Mouse (Mus musculus) adrenal gland, adult (tissue): Measurements from ENCODE around the gene Mthfd2l.
A peak's percentile ranks its signal among the peaks of the same experiment; 100 is the strongest.

Experiments
- DNase-seq, 2 experiments: peaks; one replicate each; pipeline ENCODE4 v3.0.0; 2022 to 2023; ENCODE audit warnings: low spot score in 1 of 2; ENCODE audit not compliant: inconsistent age in 2 of 2

Mthfd2l gene

DNA sequence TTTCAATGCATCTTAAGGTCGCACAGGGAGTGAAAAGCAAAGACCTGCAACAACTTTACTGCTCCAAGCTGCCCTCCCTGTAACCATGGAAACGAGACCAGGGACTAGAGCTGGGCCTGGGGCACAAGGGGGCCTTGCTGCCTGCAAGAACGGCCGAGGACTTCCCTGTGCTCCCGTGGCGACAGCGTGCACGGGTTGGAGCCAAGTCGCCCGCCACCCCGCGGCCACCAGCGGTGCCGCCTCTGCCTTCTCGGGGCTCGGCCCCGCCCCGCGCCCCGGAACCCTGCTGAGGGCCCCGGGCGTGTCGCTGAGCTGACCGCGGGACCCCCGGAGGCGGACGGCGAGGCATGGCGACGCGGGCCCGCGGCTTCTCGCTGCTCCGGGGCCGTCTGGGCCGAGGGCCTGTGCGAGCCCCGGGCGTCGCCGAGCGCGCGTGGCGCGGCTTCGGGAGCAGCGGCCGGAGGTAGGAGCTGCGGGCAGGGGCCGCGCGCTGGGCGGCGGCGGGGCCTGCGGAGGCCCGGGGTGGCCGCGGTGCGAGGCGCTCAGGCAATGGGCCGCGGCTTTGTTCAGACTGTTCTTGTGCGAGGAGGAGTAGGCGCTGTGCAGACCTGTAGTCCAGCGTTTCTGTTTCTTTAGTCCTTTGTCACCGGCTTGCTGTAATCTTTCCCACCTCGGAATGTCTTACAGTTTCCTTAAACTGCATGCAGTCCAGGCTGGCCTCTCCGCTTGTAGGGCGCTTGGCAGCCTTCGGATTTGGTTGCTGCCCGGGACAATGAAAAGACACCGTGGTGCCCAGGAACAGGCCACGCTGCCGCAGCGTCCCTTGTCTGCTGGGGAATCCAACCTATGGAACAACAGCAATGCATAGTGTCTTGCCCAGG is at the start of gene Mthfd2l:
Mthfd2l (plus strand) TSS at position 147 of the 881 bp plus-strand sequence.
- peak; percentile 90 to 96 for DNase-seq

DNA sequence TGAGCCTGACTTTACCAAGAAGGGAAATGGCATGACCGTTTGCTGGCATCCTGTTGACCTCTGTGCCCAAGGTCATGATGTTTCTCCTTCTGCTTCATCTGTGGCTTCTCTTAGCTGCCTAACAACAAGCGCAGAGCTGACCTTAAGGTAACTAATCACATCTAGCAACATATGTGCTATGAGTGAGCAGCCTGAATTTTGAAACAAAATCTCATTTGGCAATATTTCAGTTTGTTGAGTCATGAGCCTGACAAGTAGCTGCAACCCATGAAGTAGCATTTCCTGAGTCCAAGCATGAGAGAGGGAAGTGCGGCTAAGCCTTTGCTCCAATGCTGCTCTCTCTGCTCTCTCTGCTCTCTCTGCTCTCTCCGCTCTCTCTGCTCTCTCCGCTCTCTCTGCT is 49.2 kb upstream of the Mthfd2l start:
- DNase-seq = peak; percentile 19 to 83

DNA sequence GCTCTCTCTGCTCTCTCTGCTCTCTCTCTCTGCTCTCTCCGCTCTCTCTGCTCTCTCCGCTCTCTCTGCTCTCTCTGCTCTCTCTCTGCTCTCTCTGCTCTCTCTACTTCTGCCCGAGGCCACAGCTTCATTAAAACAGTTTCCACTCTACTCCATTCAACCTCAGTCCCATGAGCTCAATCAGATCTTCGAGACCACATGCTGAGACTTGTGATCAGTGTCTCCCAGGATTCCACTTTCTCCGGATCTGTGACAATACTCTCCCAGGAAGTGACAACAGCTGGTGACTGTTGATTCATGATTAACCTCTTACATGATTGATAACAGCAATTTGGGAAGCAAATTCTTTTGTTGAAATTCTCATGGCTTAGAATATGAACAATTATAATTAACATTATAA is 48.8 kb upstream of the Mthfd2l start:
- no peak for DNase-seq

DNA sequence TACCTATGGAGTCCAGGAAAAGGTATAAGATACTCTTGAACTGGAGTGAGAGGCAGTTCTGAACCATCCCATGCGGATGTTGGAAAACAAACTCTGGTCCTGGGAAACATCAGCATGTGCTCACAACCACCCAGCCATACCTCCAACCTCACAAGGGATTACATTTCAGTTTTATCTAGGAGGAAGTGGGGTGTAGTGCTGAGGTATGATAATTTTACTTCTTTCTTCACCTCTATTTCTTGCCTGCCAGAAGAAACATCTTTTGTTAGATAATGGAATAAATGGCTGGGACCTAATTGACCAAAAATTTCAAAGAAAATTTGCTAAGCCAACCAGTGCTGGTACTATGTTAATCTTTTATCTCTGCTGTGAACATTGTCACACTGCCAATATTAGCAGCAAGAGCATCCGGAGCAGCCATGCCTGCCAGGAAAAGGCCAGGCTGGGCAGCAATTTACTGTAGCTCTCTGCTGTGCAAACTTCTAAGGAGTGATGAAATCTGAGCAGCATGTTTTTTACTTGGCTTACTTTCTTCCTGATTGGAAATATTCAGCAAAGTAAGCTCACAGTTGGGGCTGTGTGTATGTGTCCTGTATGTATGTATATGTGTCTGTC is 46.2 kb upstream of the Mthfd2l start:
- peak in 1 of 2 experiments; percentile 34 for DNase-seq

DNA sequence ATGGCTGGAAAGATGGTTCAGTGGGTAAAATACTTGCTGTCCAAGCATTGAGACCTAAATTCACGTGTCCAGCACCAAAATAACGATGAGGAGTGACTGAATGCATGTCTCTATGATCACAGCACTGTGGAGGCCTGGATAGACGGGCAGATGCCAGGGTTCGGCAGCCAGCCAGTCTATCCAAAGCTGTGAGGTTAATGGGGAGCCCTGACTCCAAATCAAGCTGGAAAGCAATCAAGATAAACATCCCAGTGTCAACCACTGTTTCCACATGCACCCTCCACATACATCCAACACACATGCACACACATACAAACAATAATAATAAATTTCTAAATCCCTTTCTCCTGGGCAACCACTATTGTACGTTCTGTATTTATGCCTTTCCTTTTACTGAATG is 42.3 kb upstream of the Mthfd2l start:
- peak in 1 of 2 experiments; percentile 12 for DNase-seq

DNA sequence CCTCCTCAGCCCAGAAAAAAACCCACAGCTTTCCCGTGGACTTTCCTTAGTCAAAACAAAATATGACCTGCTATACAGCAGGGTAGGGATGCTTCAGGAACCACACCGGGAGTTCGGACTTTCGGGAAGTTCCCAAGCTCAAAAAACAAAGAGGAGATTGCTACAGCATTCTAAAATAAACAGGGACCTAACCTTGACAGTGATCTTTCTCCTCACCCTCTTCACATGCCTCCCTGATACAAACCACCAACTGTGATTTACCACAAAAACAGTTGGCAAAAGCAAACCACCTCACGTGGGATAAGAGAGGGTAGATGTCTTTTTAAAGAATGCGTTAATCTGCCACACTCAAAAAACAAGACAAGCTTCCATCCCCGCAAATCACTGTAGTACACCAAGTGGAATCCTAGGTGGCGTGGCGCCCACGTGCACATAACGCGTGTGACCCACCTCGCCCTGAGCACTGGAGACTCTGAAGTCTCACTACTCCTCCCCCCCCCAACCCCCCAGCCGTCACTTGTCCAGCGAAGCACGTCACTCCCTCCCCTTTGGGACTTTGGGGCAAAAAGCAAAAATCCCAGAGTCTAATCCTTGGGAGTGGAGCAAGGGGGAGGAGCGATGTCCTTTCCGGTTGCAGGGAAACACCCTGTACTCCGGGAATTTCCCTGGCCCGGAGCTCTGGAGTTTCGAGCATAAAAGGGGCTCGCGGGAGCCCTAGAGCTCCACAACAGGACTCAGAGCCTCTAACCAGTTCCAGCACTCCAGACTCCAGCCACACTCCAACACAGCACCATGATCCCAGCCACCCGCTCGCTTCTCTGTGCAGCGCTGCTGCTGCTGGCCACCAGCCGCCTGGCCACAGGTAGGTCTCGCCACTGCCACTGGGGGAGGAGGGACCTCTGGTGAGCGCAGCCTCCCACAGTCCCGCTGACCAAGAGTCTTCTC is 40.1 kb upstream of the Mthfd2l start, which contains the start of gene Cxcl1:
Cxcl1 (plus strand) TSS at position 723 of the 945 bp plus-strand sequence.
- peak; percentile 41 to 77 for DNase-seq

DNA sequence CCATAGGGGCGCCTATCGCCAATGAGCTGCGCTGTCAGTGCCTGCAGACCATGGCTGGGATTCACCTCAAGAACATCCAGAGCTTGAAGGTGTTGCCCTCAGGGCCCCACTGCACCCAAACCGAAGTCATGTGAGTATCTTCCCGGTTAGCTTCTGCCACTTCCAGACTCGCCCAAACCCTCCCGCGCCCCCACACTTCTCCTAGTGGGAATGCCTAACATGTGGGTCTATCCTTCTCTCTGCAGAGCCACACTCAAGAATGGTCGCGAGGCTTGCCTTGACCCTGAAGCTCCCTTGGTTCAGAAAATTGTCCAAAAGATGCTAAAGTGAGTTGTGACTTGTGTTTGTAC is 39.5 kb upstream of the Mthfd2l start:
- DNase-seq = no peak

DNA sequence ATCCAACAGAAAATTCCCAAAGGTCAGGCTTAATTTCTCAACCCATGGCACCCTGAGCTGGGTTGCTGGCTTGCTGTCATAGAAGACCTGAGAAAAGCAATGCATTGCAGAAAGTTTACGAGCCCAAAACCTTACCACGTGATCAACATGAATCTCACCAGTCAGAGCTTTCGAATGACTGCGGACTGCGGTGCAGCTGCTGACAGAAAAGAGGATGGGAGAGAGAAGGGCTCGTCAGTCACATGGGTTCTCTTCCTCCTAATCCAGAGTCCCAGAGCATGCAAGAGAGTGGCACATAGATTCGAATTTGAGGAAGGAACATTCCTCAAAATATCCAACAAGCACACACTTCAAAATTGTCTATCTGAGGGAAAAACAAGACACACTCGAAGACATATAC is 36.7 kb upstream of the Mthfd2l start:
- DNase-seq = peak in 1 of 2 experiments; percentile 13

DNA sequence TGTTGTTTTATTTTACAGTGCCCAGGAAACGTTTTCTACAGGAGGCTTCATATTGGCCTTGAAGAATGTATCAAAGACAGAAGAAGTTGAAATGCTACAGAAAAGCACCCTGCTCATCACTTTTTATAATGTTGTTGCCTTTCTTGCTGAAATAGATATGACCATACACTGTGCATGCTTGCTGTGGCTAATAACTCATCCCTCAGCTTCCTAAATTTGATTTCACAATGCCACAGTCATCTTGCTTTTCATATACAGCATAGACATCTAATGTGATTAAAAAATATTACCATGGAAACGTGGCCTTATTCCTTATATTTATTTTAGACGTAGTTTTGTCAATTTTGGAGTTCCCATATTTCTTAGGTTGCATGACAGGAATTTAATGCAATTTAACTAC is 33.5 kb upstream of the Mthfd2l start:
- no peak for DNase-seq

DNA sequence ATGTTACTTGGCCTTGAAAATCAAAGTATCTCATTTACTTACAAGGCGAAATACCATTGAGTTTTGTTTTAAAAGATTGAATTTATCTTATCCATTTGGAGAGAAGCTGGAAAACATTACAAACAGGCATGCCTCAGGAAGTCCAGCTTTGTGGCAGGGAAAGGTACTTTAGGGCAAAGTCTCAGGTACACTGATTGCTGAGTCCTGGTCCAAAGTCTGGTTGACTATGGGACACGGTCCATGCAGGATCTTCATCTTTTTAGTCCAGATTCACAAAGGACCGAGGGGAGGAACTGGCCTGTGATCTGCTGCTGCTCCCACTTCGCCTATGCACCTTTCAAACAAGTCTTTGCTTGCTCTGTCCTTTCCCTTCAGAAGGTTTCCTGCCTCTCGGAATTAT is 31.6 kb upstream of the Mthfd2l start:
- DNase-seq = no peak

DNA sequence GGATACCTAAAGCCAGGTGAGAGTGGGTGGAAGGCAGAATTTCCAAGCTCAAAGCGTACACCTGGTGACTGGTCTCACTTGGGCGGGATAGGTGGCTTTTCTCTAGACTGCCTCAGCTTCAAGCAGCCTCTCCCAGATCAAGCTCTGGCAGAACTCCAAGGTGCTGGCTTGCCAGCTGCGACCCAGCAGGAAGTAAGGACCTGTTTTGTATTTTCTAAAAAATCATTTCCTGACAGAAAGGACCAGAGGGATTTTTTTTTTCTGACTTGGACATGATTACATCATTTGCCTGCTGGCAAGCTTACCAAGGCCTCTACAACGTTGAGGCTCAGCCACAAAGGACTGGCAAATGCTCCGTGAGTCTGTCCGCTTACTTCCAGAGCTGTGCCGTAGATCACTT is 30.8 kb upstream of the Mthfd2l start:
- peak; percentile 59 to 84 for DNase-seq

DNA sequence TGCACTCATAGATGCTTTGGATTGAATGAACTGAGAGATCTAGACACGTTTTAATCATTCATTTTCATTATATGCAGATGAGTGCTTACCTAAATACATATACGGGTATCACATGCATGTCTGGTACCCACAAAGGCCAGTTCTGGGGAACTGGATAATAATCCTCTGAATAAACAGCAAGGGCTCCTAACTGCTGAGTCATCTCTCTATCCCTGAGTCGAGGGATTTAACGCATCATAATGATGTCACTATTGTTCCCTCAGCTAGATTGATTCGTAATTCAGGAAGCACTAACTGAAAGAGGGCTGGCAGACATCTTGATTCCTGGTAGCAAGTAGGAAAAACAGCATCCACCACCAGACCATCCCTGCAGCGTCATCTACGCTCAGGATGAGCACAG is 30.2 kb upstream of the Mthfd2l start:
- DNase-seq = no peak

DNA sequence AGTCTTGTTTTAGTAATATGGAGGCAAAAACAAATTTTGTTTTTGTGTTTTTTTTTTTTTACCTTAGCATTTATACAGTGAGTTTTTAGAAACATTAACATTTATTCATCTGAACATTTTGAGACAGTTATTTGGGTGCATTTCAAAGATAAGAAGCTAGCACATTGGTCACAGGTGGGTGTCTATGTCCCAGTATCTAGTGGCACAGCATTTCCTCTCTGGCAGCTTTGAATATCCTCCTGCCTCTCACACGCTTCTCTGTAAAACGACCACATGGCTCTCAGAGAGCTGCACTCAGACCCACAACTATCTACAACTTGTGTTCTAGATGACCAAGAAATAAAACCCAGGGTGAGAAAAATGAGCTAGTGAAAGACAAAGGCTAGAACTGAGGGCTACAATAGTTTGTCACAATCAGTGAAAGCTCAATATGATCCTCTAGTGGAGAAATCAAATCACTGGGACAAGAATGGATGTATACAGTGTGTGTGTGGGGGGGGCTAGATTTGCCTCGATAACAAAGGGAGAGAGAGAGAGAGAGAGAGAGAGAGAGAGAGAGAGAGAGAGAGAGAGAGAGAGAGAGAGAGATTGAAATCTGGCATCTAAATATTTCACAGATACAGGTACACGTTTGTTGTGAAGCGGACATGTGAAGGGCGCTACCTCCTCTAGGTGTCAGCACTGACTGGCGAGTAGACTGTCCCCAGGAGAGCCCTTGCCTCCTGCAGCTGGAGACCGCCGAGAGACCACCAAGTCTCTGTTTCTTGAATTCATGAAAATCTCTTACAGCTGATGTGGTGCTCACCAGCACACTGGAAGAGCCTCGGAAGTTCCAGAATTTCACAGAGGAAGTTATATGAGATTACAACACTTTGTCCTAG is 28.3 kb upstream of the Mthfd2l start:
- DNase-seq = no peak

DNA sequence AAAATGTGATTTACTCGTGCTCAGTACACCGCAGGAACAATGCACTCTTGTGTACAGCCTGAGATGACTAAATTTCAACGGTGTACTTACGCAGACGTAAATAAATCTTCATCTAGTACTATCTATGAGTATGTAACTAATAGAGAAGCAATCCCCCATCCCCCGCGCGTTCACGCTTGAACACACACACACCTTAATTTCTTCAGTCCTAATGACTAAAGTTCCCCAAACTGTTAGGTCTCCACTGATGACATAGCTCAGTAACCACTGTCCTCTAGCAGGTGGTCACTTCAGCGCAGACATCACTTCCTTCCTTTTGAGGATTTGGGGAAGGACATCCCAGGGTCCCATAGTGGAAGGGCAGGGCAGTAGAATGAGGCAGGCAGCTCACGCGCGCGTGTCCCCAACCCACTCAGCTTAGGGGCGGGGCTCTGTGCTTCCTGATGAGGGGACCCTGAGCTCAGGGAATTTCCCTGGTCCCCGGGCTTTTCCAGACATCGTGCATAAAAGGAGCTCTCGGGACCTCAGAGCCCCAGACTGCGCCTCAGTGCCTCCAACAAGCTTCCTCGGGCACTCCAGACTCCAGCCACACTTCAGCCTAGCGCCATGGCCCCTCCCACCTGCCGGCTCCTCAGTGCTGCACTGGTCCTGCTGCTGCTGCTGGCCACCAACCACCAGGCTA is 27.4 kb upstream of the Mthfd2l start, which contains the start of gene Cxcl2:
Cxcl2 (plus strand) TSS at position 533 of the 682 bp plus-strand sequence.
- DNase-seq = peak in 1 of 2 experiments; percentile 38

DNA sequence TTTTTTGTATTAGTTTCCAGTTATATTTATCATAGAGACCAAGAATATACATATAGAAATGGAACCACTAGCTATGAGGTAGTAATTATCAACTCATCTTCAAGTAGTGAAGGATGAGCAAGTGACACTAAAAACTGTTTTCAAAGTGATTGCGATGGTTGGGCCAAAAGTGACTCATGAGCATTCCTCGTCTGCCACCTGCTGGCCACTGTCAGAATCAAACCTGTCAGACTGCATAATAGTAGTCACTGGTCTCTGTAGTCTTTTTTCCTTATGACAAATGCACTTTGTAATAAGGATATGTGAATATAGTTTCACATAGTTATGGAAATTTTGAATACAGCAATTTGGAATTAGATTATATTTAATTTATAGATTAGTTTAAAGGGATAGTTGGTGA is 21.9 kb upstream of the Mthfd2l start:
- peak; percentile 52 to 88 for DNase-seq

DNA sequence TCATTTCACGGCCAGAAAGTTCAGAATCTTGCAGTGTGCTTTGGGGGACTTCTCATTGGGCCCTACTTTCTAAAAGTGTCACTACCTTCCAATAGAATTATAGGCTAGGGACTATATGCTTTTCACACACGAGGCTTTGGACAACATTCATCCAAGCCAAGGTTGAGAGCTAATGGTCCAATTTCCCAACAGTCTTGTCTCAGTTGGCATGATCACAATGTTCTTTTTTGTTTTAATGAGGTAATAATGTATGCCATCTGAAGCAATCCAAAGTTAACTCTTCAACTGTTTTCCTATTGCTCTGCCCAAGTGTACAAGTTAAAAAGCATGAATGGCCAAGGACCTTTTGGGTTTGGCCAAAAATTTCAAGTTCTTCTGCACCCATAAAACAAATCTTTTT is 11.4 kb upstream of the Mthfd2l start:
- DNase-seq = no peak

DNA sequence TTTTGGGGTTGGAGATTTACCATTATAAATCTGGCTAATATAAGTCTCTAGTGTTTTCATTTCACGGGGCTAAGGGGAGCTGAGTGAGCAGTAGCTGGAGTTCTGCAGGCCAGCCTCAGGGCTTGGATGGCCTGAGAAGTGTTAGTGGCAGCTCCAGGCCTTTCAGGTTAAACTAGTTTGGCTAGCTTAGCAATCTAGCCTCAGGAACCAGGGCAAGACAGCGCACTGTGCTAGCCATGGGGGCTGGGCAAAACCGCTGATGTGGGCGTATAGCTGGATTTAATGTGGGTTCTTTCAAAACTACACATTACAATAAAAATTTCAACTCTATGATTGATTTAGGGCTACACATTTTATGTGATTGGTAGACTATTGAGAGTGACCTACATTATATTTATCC is 8.0 kb upstream of the Mthfd2l start:
- no peak for DNase-seq

DNA sequence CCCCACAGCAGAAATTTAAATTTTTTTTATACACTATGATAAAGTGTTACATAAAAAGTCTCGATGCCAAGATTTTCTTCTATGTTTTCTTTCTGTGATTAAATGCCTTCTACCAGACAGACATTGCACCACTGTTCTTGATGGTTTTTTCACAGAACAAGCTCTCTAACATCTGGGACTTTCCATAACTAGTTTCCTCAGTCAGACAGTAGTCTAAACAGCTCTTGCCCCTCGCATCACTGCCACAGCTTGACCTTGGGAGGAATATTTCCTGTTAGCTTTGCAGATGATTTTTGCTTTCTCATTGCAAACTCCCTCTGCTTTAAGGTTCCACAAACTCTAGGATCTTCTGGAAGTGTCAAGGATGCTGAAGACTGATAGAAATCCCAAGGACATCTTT is 371 bp upstream of the Mthfd2l start:
- DNase-seq = no peak

DNA sequence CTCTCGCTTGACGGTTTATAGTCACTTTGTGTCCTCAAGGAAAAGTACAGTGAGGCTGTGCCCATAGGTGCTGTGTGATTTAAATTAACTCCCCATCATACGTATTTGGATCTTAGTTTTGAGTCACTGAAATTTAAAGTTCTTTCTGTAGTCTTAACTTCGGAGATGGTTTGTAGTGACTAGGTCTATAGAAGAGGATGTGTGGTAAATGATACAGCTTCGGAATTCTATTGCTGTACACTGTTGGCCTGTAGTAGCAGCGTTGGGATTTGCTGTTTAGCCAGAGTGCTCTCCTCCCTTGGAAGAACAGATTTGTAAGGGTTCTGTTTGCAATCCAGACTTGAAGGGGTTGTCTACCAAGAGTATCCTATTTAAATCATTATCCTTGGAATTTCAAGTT is 994 bp downstream of the Mthfd2l start:
- DNase-seq = no peak

DNA sequence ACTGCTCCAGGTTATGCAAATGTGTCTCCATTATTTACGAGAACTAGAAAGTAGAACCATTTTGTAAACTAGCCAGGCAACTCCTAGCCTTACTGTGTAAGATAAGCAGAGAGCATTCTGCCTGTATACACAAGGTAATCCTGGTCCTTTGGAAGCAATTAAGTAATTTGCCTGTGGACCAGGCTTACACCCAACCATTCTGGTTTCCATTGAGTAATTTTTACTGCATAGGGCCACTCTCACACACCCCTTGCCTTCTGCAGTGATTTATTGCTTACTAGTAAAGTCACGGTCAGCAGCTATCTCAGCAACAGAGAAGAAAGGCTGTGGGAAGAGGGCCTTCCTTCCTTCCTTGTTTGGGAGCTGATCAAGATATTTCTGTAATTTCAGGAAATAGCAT is 5.8 kb downstream of the Mthfd2l start:
- DNase-seq = peak in 1 of 2 experiments; percentile 20
